Mouse (Mus musculus): ENCODE measurements around the gene Steap1. TPM values are rescaled to one million over a fixed set of nuclear protein-coding genes. Genes with fewer than 3 reads are reported as not detected.
A peak's percentile ranks its signal among the peaks of the same experiment; 100 is the strongest.

Steap1 gene
- polyA plus RNA-seq, 1 experiment from 2014 or later: 4.0 TPM

- Histone ChIP-seq H3K4me2 (peak overlapping the region; percentile 31), H3K4me3 (replicated peaks) (no peak overlapping the region)
These were observed 41.5 kb downstream of the Steap1 start for GRCm38 (mm10) chr5:5707341-5708278.

GRCm38 (mm10) chr5:5705019-5705418 lies 44.1 kb downstream of the Steap1 start:
- H3K4me2 ChIP-seq: no peak overlapping the region
- no peaks in the 10 kb centered on the region for H3K27me3 ChIP-seq
- no peak for ATAC-seq (ENCODE audit: insufficient number of reproducible peaks, insufficient read depth, low FRiP score, low TSS enrichment, low read depth)
- WGBS: 25% methylated on average over 2 of the region's 2 CpGs
- H3K36me3 ChIP-seq: no peaks in the 10 kb centered on the region
- H3K27ac ChIP-seq: no peak overlapping the region
- no peak overlapping the region for H3K4me3 ChIP-seq (replicated peaks)
- no peaks in the 10 kb centered on the region for H3K9me3 ChIP-seq
- H3K4me1 ChIP-seq (replicated peaks): peaks cover 12% of the 10 kb centered on the region; the same call in 1 of the 2 replicates
- H3K9ac ChIP-seq (replicated peaks): no peak overlapping the region

More at GRCm38 (mm10) chr5:5707341-5708278, 41.5 kb downstream of the Steap1 start:
- Histone ChIP-seq H3K27ac (no peak overlapping the region), H3K27me3 (no peaks in the 10 kb centered on the region), H3K9me3 (no peaks in the 10 kb centered on the region), H3K9ac (replicated peaks) (no peak overlapping the region), H3K4me1 (replicated peaks) (peaks cover 12% of the 10 kb centered on the region; the same call in 1 of the 2 replicates), H3K36me3 (no peaks in the 10 kb centered on the region)
- no peak; the same call in 1 of the 2 replicates for ATAC-seq (ENCODE audit: insufficient number of reproducible peaks, insufficient read depth, low FRiP score, low TSS enrichment, low read depth)
- WGBS: 35% methylated on average over 13 of the region's 13 CpGs

GRCm38 (mm10) chr5:5700386-5700785 lies 48.7 kb downstream of the Steap1 start:
- H3K4me3 ChIP-seq (replicated peaks): no peak overlapping the region
- 93% methylated on average over 2 of the region's 2 CpGs for WGBS

GRCm38 (mm10) chr5:5698830-5699229 lies 50.3 kb downstream of the Steap1 start:
- Histone ChIP-seq H3K27ac (no peak overlapping the region), H3K36me3 (no peaks in the 10 kb centered on the region), H3K4me2 (no peak overlapping the region), H3K4me1 (replicated peaks) (no peaks in the 10 kb centered on the region), H3K9ac (replicated peaks) (no peak overlapping the region), H3K9me3 (peaks cover 3% of the 10 kb centered on the region; the same call in 1 of the 2 replicates), H3K27me3 (no peaks in the 10 kb centered on the region), H3K4me3 (replicated peaks) (no peak overlapping the region)
- no peak for ATAC-seq (ENCODE audit: insufficient number of reproducible peaks, insufficient read depth, low FRiP score, low TSS enrichment, low read depth)
- 69% methylated on average over 3 of the region's 3 CpGs for WGBS

More at GRCm38 (mm10) chr5:5700386-5700785, 48.7 kb downstream of the Steap1 start:
- Histone ChIP-seq H3K27me3 (no peaks in the 10 kb centered on the region), H3K27ac (no peak overlapping the region), H3K4me1 (replicated peaks) (no peaks in the 10 kb centered on the region), H3K9me3 (peaks cover 3% of the 10 kb centered on the region; the same call in 1 of the 2 replicates), H3K4me2 (no peak overlapping the region), H3K9ac (replicated peaks) (no peak overlapping the region), H3K36me3 (no peaks in the 10 kb centered on the region)
- ATAC-seq (ENCODE audit: insufficient number of reproducible peaks, insufficient read depth, low FRiP score, low TSS enrichment, low read depth): no peak

- H3K9ac ChIP-seq (replicated peaks): no peak overlapping the region
- no peak overlapping the region for H3K4me2 ChIP-seq
- no peaks in the 10 kb centered on the region for H3K36me3 ChIP-seq
- no peak overlapping the region for H3K4me3 ChIP-seq (replicated peaks)
- peaks cover 5% of the 10 kb centered on the region; the same call in 1 of the 2 replicates for H3K4me1 ChIP-seq (replicated peaks)
- no peak for ATAC-seq (ENCODE audit: insufficient number of reproducible peaks, insufficient read depth, low FRiP score, low TSS enrichment, low read depth)
- no peaks in the 10 kb centered on the region for H3K27me3 ChIP-seq
- no peak overlapping the region for H3K27ac ChIP-seq
- peaks cover 3% of the 10 kb centered on the region; the same call in 1 of the 2 replicates for H3K9me3 ChIP-seq
- WGBS: 92% methylated on average over 5 of the region's 5 CpGs
These were observed 53.7 kb downstream of the Steap1 start for GRCm38 (mm10) chr5:5695401-5695942.

- no peaks in the 10 kb centered on the region for H3K36me3 ChIP-seq
- peaks cover 3% of the 10 kb centered on the region; the same call in 1 of the 2 replicates for H3K9me3 ChIP-seq
- peak within 1 kb of the TSS; percentile 54; the same call in 1 of the 2 replicates for H3K27ac ChIP-seq
- H3K4me2 ChIP-seq: peak within 1 kb of the TSS; percentile 71
- ATAC-seq (ENCODE audit: insufficient number of reproducible peaks, insufficient read depth, low FRiP score, low TSS enrichment, low read depth): peak; percentile 87
- H3K4me1 ChIP-seq (replicated peaks): peaks cover 5% of the 10 kb centered on the region; the same call in 1 of the 2 replicates
- peak within 1 kb of the TSS; percentile 69 for H3K4me3 ChIP-seq (replicated peaks)
- H3K9ac ChIP-seq (replicated peaks): peak within 1 kb of the TSS; percentile 87
- no peaks in the 10 kb centered on the region for H3K27me3 ChIP-seq
- under 1% methylated on average over 47 of the region's 66 CpGs for WGBS
These were observed 55.0 kb downstream of the Steap1 start, which contains the start of gene Steap2 for GRCm38 (mm10) chr5:5693956-5694653. Steap2 (minus strand) TSS chr5:5694578.

- peak overlapping the region; percentile 87 for H3K9ac ChIP-seq (replicated peaks)
- peak overlapping the region; percentile 71 for H3K4me2 ChIP-seq
- H3K9me3 ChIP-seq: peaks cover 3% of the 10 kb centered on the region; the same call in 1 of the 2 replicates
- H3K36me3 ChIP-seq: no peaks in the 10 kb centered on the region
- peak; percentile 80 for ATAC-seq (ENCODE audit: insufficient number of reproducible peaks, insufficient read depth, low FRiP score, low TSS enrichment, low read depth)
- H3K27me3 ChIP-seq: no peaks in the 10 kb centered on the region
- peaks cover 5% of the 10 kb centered on the region; the same call in 1 of the 2 replicates for H3K4me1 ChIP-seq (replicated peaks)
- H3K4me3 ChIP-seq (replicated peaks): peak overlapping the region; percentile 69
- WGBS: under 1% methylated on average over 29 of the region's 29 CpGs
- H3K27ac ChIP-seq: peak overlapping the region; percentile 54; the same call in 1 of the 2 replicates
These were observed 55.6 kb downstream of the Steap1 start for GRCm38 (mm10) chr5:5693541-5693955.

- H3K4me1 ChIP-seq (replicated peaks): peaks cover 5% of the 10 kb centered on the region; the same call in 1 of the 2 replicates
- WGBS: 51% methylated on average over 4 of the region's 4 CpGs
- H3K9ac ChIP-seq (replicated peaks): no peak overlapping the region
- H3K9me3 ChIP-seq: peaks cover 3% of the 10 kb centered on the region; the same call in 1 of the 2 replicates
- no peak overlapping the region for H3K4me3 ChIP-seq (replicated peaks)
- no peak overlapping the region; the same call in 1 of the 2 replicates for H3K4me2 ChIP-seq
- no peak overlapping the region for H3K27ac ChIP-seq
- no peaks in the 10 kb centered on the region for H3K27me3 ChIP-seq
- no peak for ATAC-seq (ENCODE audit: insufficient number of reproducible peaks, insufficient read depth, low FRiP score, low TSS enrichment, low read depth)
- H3K36me3 ChIP-seq: no peaks in the 10 kb centered on the region
These were observed 56.9 kb downstream of the Steap1 start for GRCm38 (mm10) chr5:5692167-5692738.

- Histone ChIP-seq H3K4me3 (replicated peaks) (no peak overlapping the region), H3K9ac (replicated peaks) (no peak overlapping the region), H3K9me3 (no peaks in the 10 kb centered on the region), H3K4me2 (no peak overlapping the region), H3K36me3 (no peaks in the 10 kb centered on the region), H3K27ac (no peak overlapping the region), H3K27me3 (no peaks in the 10 kb centered on the region), H3K4me1 (replicated peaks) (peaks cover 5% of the 10 kb centered on the region; the same call in 1 of the 2 replicates)
- ATAC-seq (ENCODE audit: insufficient number of reproducible peaks, insufficient read depth, low FRiP score, low TSS enrichment, low read depth): no peak
- 68% methylated on average over 8 of the region's 8 CpGs for WGBS
These were observed 60.1 kb downstream of the Steap1 start for GRCm38 (mm10) chr5:5688945-5689540.

GRCm38 (mm10) chr5:5688228-5688627 lies 60.9 kb downstream of the Steap1 start:
- Histone ChIP-seq H3K9me3 (no peaks in the 10 kb centered on the region), H3K27ac (no peak overlapping the region), H3K27me3 (no peaks in the 10 kb centered on the region), H3K9ac (replicated peaks) (no peak overlapping the region), H3K4me1 (replicated peaks) (peaks cover 5% of the 10 kb centered on the region; the same call in 1 of the 2 replicates), H3K4me2 (no peak overlapping the region), H3K4me3 (replicated peaks) (no peak overlapping the region), H3K36me3 (no peaks in the 10 kb centered on the region)
- no peak for ATAC-seq (ENCODE audit: insufficient number of reproducible peaks, insufficient read depth, low FRiP score, low TSS enrichment, low read depth)
- 66% methylated on average over 6 of the region's 6 CpGs for WGBS

All from limb, embryonic 12.5 days (tissue).